Mouse (Mus musculus) midbrain, embryonic 16.5 days (tissue): ENCODE measurements around the gene Pcdh9. TPM values are rescaled to one million over a fixed set of nuclear protein-coding genes. Genes with fewer than 3 reads are reported as not detected.

Experiments used
- ATAC-seq: fragments of 200-750 bp; cut with Nextera tagmentation; 2 replicates; pipeline ENCODE4 v1.8.0; 2017; ENCODE audit warnings: moderate TSS enrichment
- H3K27ac ChIP-seq: fragments of 300-500 bp; sonication (generic); 2 replicates; pipeline ENCODE4 v1.5.1; 2014; ENCODE audit warnings: mild to moderate bottlenecking, low read length, mixed read lengths
- H3K27me3 ChIP-seq: fragments of 300-500 bp; sonication (generic); 2 replicates; pipeline ENCODE4 v1.6.1; 2014; ENCODE audit warnings: low read depth, low read length, mixed read lengths; ENCODE audit not compliant: control insufficient read depth, insufficient read depth
- H3K36me3 ChIP-seq: fragments of 300-500 bp; sonication (generic); 2 replicates; pipeline ENCODE4 v1.6.1; 2014; ENCODE audit warnings: mild to moderate bottlenecking, low read length, moderate library complexity, mixed read lengths; ENCODE audit not compliant: control insufficient read depth, insufficient read depth
- H3K4me1 ChIP-seq: fragments of 300-500 bp; sonication (generic); 2 replicates; pipeline ENCODE4 v1.6.1; 2014; ENCODE audit warnings: mild to moderate bottlenecking, low read length, mixed read lengths; ENCODE audit not compliant: control insufficient read depth, insufficient read depth
- H3K4me2 ChIP-seq: fragments of 300-500 bp; sonication (generic); 2 replicates; pipeline ENCODE4 v1.6.1; 2014; ENCODE audit warnings: mild to moderate bottlenecking, low read length, mixed read lengths
- H3K4me3 ChIP-seq: fragments of 300-500 bp; sonication (generic); 2 replicates; pipeline ENCODE4 v1.5.1; 2014; ENCODE audit warnings: low read depth, mild to moderate bottlenecking, low read length, moderate library complexity, mixed read lengths
- H3K9ac ChIP-seq: fragments of 300-500 bp; sonication (generic); 2 replicates; pipeline ENCODE4 v1.6.1; 2014; ENCODE audit warnings: low read depth, low read length, mixed read lengths
- H3K9me3 ChIP-seq: fragments of 300-500 bp; sonication (generic); replicated peaks from 2 replicates; pipeline ENCODE4 v1.6.1; 2014; ENCODE audit warnings: mild to moderate bottlenecking, low read length, mixed read lengths; ENCODE audit not compliant: control insufficient read depth, poor library complexity, severe bottlenecking
- WGBS: fragments of 180-500 bp; shearing (Covaris S2); extraction: QIAGEN DNeasy Blood & Tissue Kit; methylation state at CpG from one replicate; pipeline ENCODE4 v1.1.7; 2014; 5-methylcytosine and 5-hydroxymethylcytosine counted together
- polyA plus RNA-seq: library from polyadenylated mRNA; unstranded; fragments of >200 nt; fragmentation: Nextera tagmentation; extraction: Ambion mirVana; gene quantifications from 2 replicates; pipeline ENCODE4 v1.2.1, GENCODE M21; 2015

Pcdh9 gene
- polyA plus RNA-seq, 1 experiment from 2014 or later: 179 TPM

- no peak overlapping the region for H3K4me3 ChIP-seq
- no peaks in the 10 kb centered on the region for H3K36me3 ChIP-seq
- H3K4me2 ChIP-seq: peak overlapping the region; percentile 17
- H3K27me3 ChIP-seq: no peaks in the 10 kb centered on the region
- H3K9ac ChIP-seq: no peak overlapping the region
- H3K9me3 ChIP-seq: no peaks in the 10 kb centered on the region
- ATAC-seq: peak; percentile 82
- peaks cover 6% of the 10 kb centered on the region; the same call in 1 of the 2 replicates for H3K4me1 ChIP-seq
- 20% methylated on average over 13 of the region's 13 CpGs for WGBS
- H3K27ac ChIP-seq: 0 out of 2 replicates have a peak overlapping the region, but pooled peaks have one; percentile 28
Measured at GRCm38 (mm10) chr14:93498813-93499690, 391.4 kb downstream of the Pcdh9 start.

GRCm38 (mm10) chr14:93474991-93475390, 415.5 kb downstream of the Pcdh9 start:
- no peak for ATAC-seq
- H3K4me1 ChIP-seq: no peaks in the 10 kb centered on the region
- no peak overlapping the region for H3K4me3 ChIP-seq
- no peaks in the 10 kb centered on the region for H3K27me3 ChIP-seq
- no peak overlapping the region for H3K9ac ChIP-seq
- H3K4me2 ChIP-seq: no peak overlapping the region
- 48% methylated on average over 2 of the region's 2 CpGs for WGBS
- no peak overlapping the region for H3K27ac ChIP-seq
- H3K36me3 ChIP-seq: no peaks in the 10 kb centered on the region
- no peaks in the 10 kb centered on the region for H3K9me3 ChIP-seq

- WGBS: 93% methylated on average over 8 of the region's 8 CpGs
Measured at GRCm38 (mm10) chr14:93472494-93472893, 418.0 kb downstream of the Pcdh9 start.

GRCm38 (mm10) chr14:93463360-93463892, 427.1 kb downstream of the Pcdh9 start:
- H3K9me3 ChIP-seq: no peaks in the 10 kb centered on the region
- H3K36me3 ChIP-seq: no peaks in the 10 kb centered on the region
- ATAC-seq: no peak
- H3K4me2 ChIP-seq: no peak overlapping the region
- no peak overlapping the region for H3K9ac ChIP-seq
- H3K4me3 ChIP-seq: no peak overlapping the region
- WGBS: 74% methylated on average over 4 of the region's 4 CpGs
- H3K27me3 ChIP-seq: no peaks in the 10 kb centered on the region
- no peaks in the 10 kb centered on the region for H3K4me1 ChIP-seq
- no peak overlapping the region for H3K27ac ChIP-seq

More at GRCm38 (mm10) chr14:93472494-93472893, 418.0 kb downstream of the Pcdh9 start:
- Histone ChIP-seq H3K4me2 (no peak overlapping the region), H3K27ac (no peak overlapping the region), H3K27me3 (no peaks in the 10 kb centered on the region), H3K9me3 (no peaks in the 10 kb centered on the region), H3K9ac (no peak overlapping the region), H3K4me3 (no peak overlapping the region), H3K36me3 (no peaks in the 10 kb centered on the region), H3K4me1 (no peaks in the 10 kb centered on the region)
- ATAC-seq: no peak

- Histone ChIP-seq H3K9ac (no peak overlapping the region), H3K27me3 (no peaks in the 10 kb centered on the region), H3K4me3 (no peak overlapping the region), H3K4me2 (no peak overlapping the region), H3K36me3 (no peaks in the 10 kb centered on the region), H3K9me3 (no peaks in the 10 kb centered on the region), H3K4me1 (no peaks in the 10 kb centered on the region), H3K27ac (no peak overlapping the region)
- WGBS: 84% methylated on average over 5 of the region's 5 CpGs
- no peak for ATAC-seq
Measured at GRCm38 (mm10) chr14:93450930-93451665, 439.4 kb downstream of the Pcdh9 start.

GRCm38 (mm10) chr14:93441852-93442251, 448.6 kb downstream of the Pcdh9 start:
- Histone ChIP-seq H3K9ac (no peak overlapping the region), H3K4me1 (no peaks in the 10 kb centered on the region), H3K27me3 (no peaks in the 10 kb centered on the region), H3K9me3 (no peaks in the 10 kb centered on the region), H3K36me3 (no peaks in the 10 kb centered on the region), H3K27ac (no peak overlapping the region), H3K4me2 (no peak overlapping the region), H3K4me3 (no peak overlapping the region)
- WGBS: 65% methylated on average over 2 of the region's 2 CpGs
- ATAC-seq: no peak

GRCm38 (mm10) chr14:93437226-93437625, 453.3 kb downstream of the Pcdh9 start:
- Histone ChIP-seq H3K27me3 (no peaks in the 10 kb centered on the region), H3K4me1 (no peaks in the 10 kb centered on the region), H3K4me2 (no peak overlapping the region), H3K36me3 (no peaks in the 10 kb centered on the region), H3K9ac (no peak overlapping the region), H3K27ac (no peak overlapping the region), H3K4me3 (no peak overlapping the region), H3K9me3 (no peaks in the 10 kb centered on the region)
- 76% methylated on average over 1 of the region's 1 CpGs for whole genome bisulfite sequencing
- ATAC-seq: no peak

GRCm38 (mm10) chr14:93416752-93417151, 473.7 kb downstream of the Pcdh9 start:
- Histone ChIP-seq H3K4me2 (no peak overlapping the region), H3K36me3 (no peaks in the 10 kb centered on the region), H3K9me3 (no peaks in the 10 kb centered on the region), H3K4me3 (no peak overlapping the region), H3K4me1 (no peaks in the 10 kb centered on the region), H3K27ac (no peak overlapping the region), H3K9ac (no peak overlapping the region), H3K27me3 (no peaks in the 10 kb centered on the region)
- no peak for ATAC-seq
- 30% methylated on average over 3 of the region's 3 CpGs for WGBS

- no peaks in the 10 kb centered on the region for H3K9me3 ChIP-seq
- no peak overlapping the region for H3K9ac ChIP-seq
- no peak overlapping the region for H3K4me2 ChIP-seq
- no peaks in the 10 kb centered on the region for H3K36me3 ChIP-seq
- no peaks in the 10 kb centered on the region for H3K4me1 ChIP-seq
- ATAC-seq: no peak
- no peaks in the 10 kb centered on the region for H3K27me3 ChIP-seq
- no peak overlapping the region for H3K4me3 ChIP-seq
- WGBS: 88% methylated on average over 2 of the region's 2 CpGs
- no peak overlapping the region for H3K27ac ChIP-seq
Measured at GRCm38 (mm10) chr14:93415496-93415895, 475.0 kb downstream of the Pcdh9 start.
